Mouse (Mus musculus) MEL (cell line): ENCODE results near the gene AB124611. TPM values are rescaled to one million over a fixed set of nuclear protein-coding genes. Genes with fewer than 3 reads are reported as not detected.

Experiments
- DNase-seq: peaks from one replicate; pipeline ENCODE4 v3.0.0; 2011; ENCODE audit warnings: low read depth, low spot score
- H3K27ac ChIP-seq: 2 replicates; pipeline ENCODE4 v1.5.1; 2012; ENCODE audit warnings: low read depth, mild to moderate bottlenecking, control low read depth, low read length, moderate library complexity; ENCODE audit not compliant: control insufficient read depth
- H3K27me3 ChIP-seq, 2 experiments: fragments of 150-350 bp in 1 of 2; sonication (generic) in 1 of 2; 2 replicates each; pipeline ENCODE4 v1.6.1; 2012; ENCODE audit warnings: low read length in 2 of 2, mild to moderate bottlenecking in 2 of 2, improper control_type of control experiment in 1 of 2, moderate library complexity in 1 of 2; ENCODE audit not compliant: insufficient read depth in 2 of 2, control insufficient read depth in 1 of 2
- H3K36me3 ChIP-seq, 2 experiments: 2 replicates each; pipeline ENCODE4 v1.6.1; 2012 to 2014; ENCODE audit warnings: low read length in 2 of 2, improper control_type of control experiment in 1 of 2, inconsistent platforms in 1 of 2, mild to moderate bottlenecking in 1 of 2; ENCODE audit not compliant: insufficient read depth in 2 of 2, control insufficient read depth in 1 of 2
- H3K4me1 ChIP-seq, 2 experiments: fragments of 150-350 bp in 1 of 2; sonication (generic) in 1 of 2; 2 replicates each; pipeline ENCODE4 v1.6.1; 2012; ENCODE audit warnings: low read length in 2 of 2, improper control_type of control experiment in 1 of 2, mild to moderate bottlenecking in 1 of 2; ENCODE audit not compliant: insufficient read depth in 2 of 2, control insufficient read depth in 1 of 2
- H3K4me3 ChIP-seq, 2 experiments: fragments of 150-350 bp in 1 of 2; sonication (generic) in 1 of 2; 2 replicates each; pipeline ENCODE4 v1.5.1; 2012; ENCODE audit warnings: low read depth in 2 of 2, low read length in 2 of 2, mild to moderate bottlenecking in 2 of 2, moderate library complexity in 2 of 2, control low read depth in 1 of 2, improper control_type of control experiment in 1 of 2; ENCODE audit not compliant: control insufficient read depth in 1 of 2, insufficient read depth in 1 of 2
- H3K79me2 ChIP-seq: 2 replicates; pipeline ENCODE4 v1.6.1; 2012; ENCODE audit warnings: mild to moderate bottlenecking, low read length, moderate library complexity; ENCODE audit not compliant: control insufficient read depth, poor library complexity, insufficient read depth
- H3K9ac ChIP-seq: 2 replicates; pipeline ENCODE4 v1.6.1; 2012; ENCODE audit warnings: low read depth, mild to moderate bottlenecking, control low read depth, low read length, moderate library complexity; ENCODE audit not compliant: control insufficient read depth, poor library complexity, severe bottlenecking
- H3K9me3 ChIP-seq: fragments of 150-350 bp; sonication (generic); replicated peaks from 2 replicates; pipeline ENCODE4 v1.6.1; 2012; ENCODE audit warnings: mild to moderate bottlenecking, low read length, improper control_type of control experiment, moderate library complexity; ENCODE audit not compliant: insufficient read depth
- BHLHE40 ChIP-seq: IDR thresholded peaks from 2 replicates; pipeline ENCODE4 v1.6.1; 2012; ENCODE audit warnings: low read depth, mild to moderate bottlenecking, inconsistent platforms, low read length, improper control_type of control experiment, borderline replicate concordance
- ELF1 ChIP-seq: IDR thresholded peaks from 2 replicates; pipeline ENCODE4 v1.6.1; 2014; ENCODE audit warnings: low read depth, mild to moderate bottlenecking, inconsistent platforms, low read length, improper control_type of control experiment, moderate library complexity
- EP300 ChIP-seq, 2 experiments: IDR thresholded peaks; 2 replicates each; pipeline ENCODE4 v1.6.1; 2011; ENCODE audit warnings: improper control_type of control experiment in 2 of 2, low read length in 2 of 2, low read depth in 1 of 2, mild to moderate bottlenecking in 1 of 2
- ETS1 ChIP-seq: IDR thresholded peaks from 2 replicates; pipeline ENCODE4 v1.6.1; 2012; ENCODE audit warnings: low read depth, mild to moderate bottlenecking, inconsistent platforms, low read length, improper control_type of control experiment, moderate library complexity
- GABPA ChIP-seq: IDR thresholded peaks from 2 replicates; pipeline ENCODE4 v1.6.1; 2012; ENCODE audit warnings: low read depth, mild to moderate bottlenecking, inconsistent platforms, low read length, improper control_type of control experiment, moderate library complexity
- GATA1 ChIP-seq: IDR thresholded peaks from 2 replicates; pipeline ENCODE4 v1.6.1; 2011; ENCODE audit warnings: low read depth, low read length, improper control_type of control experiment
- HCFC1 ChIP-seq: IDR thresholded peaks from 2 replicates; pipeline ENCODE4 v1.6.1; 2012; ENCODE audit warnings: low read depth, mild to moderate bottlenecking, inconsistent platforms, low read length, improper control_type of control experiment, moderate library complexity
- MAFK ChIP-seq: IDR thresholded peaks from 2 replicates; pipeline ENCODE4 v1.6.1; 2011; ENCODE audit warnings: low read depth, mild to moderate bottlenecking, low read length, improper control_type of control experiment, borderline replicate concordance
- MEF2A ChIP-seq: IDR thresholded peaks from 2 replicates; pipeline ENCODE4 v1.6.1; 2014; ENCODE audit warnings: low read depth, mild to moderate bottlenecking, inconsistent platforms, low read length, improper control_type of control experiment; ENCODE audit not compliant: poor library complexity, insufficient replicate concordance, severe bottlenecking; ENCODE audit errors: extremely low read depth
- MXI1 ChIP-seq: IDR thresholded peaks from 2 replicates; pipeline ENCODE4 v1.6.1; 2011; ENCODE audit warnings: mild to moderate bottlenecking, low read depth, low read length, improper control_type of control experiment
- NELFE ChIP-seq: IDR thresholded peaks from 2 replicates; pipeline ENCODE4 v1.6.1; 2011; ENCODE audit warnings: low read depth, low read length, improper control_type of control experiment
- NRF1 ChIP-seq: IDR thresholded peaks from 2 replicates; pipeline ENCODE4 v1.6.1; 2014; ENCODE audit warnings: low read depth, mild to moderate bottlenecking, inconsistent platforms, low read length, improper control_type of control experiment, moderate library complexity; ENCODE audit not compliant: poor library complexity, insufficient read depth, severe bottlenecking
- POLR2AphosphoS2 ChIP-seq: IDR thresholded peaks from 2 replicates; pipeline ENCODE4 v1.6.1; 2011; ENCODE audit warnings: low read length, improper control_type of control experiment
- RCOR1 ChIP-seq: IDR thresholded peaks from 2 replicates; pipeline ENCODE4 v1.6.1; 2012; ENCODE audit warnings: low read depth, mild to moderate bottlenecking, inconsistent platforms, low read length, improper control_type of control experiment
- SIN3A ChIP-seq: IDR thresholded peaks from 2 replicates; pipeline ENCODE4 v1.6.1; 2012; ENCODE audit warnings: low read length, improper control_type of control experiment, inconsistent platforms
- SMC3 ChIP-seq: IDR thresholded peaks from 2 replicates; pipeline ENCODE4 v1.6.1; 2011; ENCODE audit warnings: low read depth, low read length, improper control_type of control experiment
- TAL1 ChIP-seq: IDR thresholded peaks from 2 replicates; pipeline ENCODE4 v1.6.1; 2012; ENCODE audit warnings: mild to moderate bottlenecking, inconsistent platforms, low read length, moderate library complexity, mixed read lengths
- TCF12 ChIP-seq: IDR thresholded peaks from 2 replicates; pipeline ENCODE4 v1.6.1; 2014; ENCODE audit warnings: low read depth, mild to moderate bottlenecking, inconsistent platforms, low read length, improper control_type of control experiment, moderate library complexity
- UBTF ChIP-seq: IDR thresholded peaks from 2 replicates; pipeline ENCODE4 v1.6.1; 2012; ENCODE audit warnings: low read depth, mild to moderate bottlenecking, inconsistent platforms, low read length, improper control_type of control experiment, moderate library complexity, borderline replicate concordance; ENCODE audit not compliant: insufficient read depth
- USF1 ChIP-seq: IDR thresholded peaks from 2 replicates; pipeline ENCODE4 v1.6.1; 2014; ENCODE audit warnings: low read depth, mild to moderate bottlenecking, inconsistent platforms, low read length, improper control_type of control experiment, moderate library complexity
- ZMIZ1 ChIP-seq: IDR thresholded peaks from 2 replicates; pipeline ENCODE4 v1.6.1; 2012; ENCODE audit warnings: low read depth, mild to moderate bottlenecking, inconsistent platforms, low read length, improper control_type of control experiment, moderate library complexity
- polyA plus RNA-seq, 2 experiments: library from polyadenylated mRNA; stranded (reverse) in 1 of 2; unstranded in 1 of 2; fragments of >175 nt in 1 of 2; fragments of >200 nt in 1 of 2; gene quantifications; 2 replicates each; pipeline versions ENCODE4 v1.2.1 to v1.2.4; 2012; ENCODE audit warnings: low replicate concordance in 2 of 2, low read depth in 1 of 2; ENCODE audit not compliant: insufficient read length in 2 of 2, insufficient read depth in 1 of 2, missing spikeins in 1 of 2
- total RNA-seq: library from RNA; depleted of rRNA; stranded (reverse); fragments of 300-350 nt; gene quantifications from 2 replicates; pipeline ENCODE4 v1.2.3, GENCODE M21; 2012

Gene AB124611
- total and polyA plus RNA-seq, 3 experiments = 55.2 to 58.7 TPM; not detected in 1

- TF ChIP-seq GABPA (no peak), UBTF (0 out of 2 replicates have a peak, but pooled peaks have one; percentile 27)
These were observed 1.9 kb downstream of the AB124611 start (continued) for GRCm38 (mm10) chr9:21527917-21528324.

GRCm38 (mm10) chr9:21536501-21536900 lies 10.5 kb downstream of the AB124611 start:
- Histone ChIP-seq H3K4me1 (peaks cover 7 to 30% of the 10 kb centered on the region in 2 experiments), H3K27me3 (no peaks in the 10 kb centered on the region), H3K27ac (no peak overlapping the region), H3K79me2 (no peaks in the 10 kb centered on the region), H3K9me3 (no peaks in the 10 kb centered on the region), H3K9ac (no peak overlapping the region), H3K36me3 (peaks cover 0 to 16% of the 10 kb centered on the region in 2 experiments; a peak in 2 of 4 replicates), H3K4me3 (no peak overlapping the region)
- DNase-seq = peak; percentile 74
- TF ChIP-seq ZMIZ1 (no peak), GATA1 (peak; percentile 89), MXI1 (0 out of 2 replicates have a peak, but pooled peaks have one; percentile 24), MAFK (peak; percentile 50; the same call in 1 of the 2 replicates), ELF1 (0 out of 2 replicates have a peak, but pooled peaks have one; percentile 40), USF1 (no peak), TAL1 (peak; percentile 58), NRF1 (peak; percentile 41; the same call in 1 of the 2 replicates), SIN3A (peak; percentile 48), ETS1 (peak; percentile 54; the same call in 1 of the 2 replicates), HCFC1 (peak; percentile 15; the same call in 1 of the 2 replicates), RCOR1 (peak; percentile 98), SMC3 (no peak), POLR2AphosphoS2 (no peak), BHLHE40 (peak; percentile 35; the same call in 1 of the 2 replicates), TCF12 (peak; percentile 68), EP300 (IDR thresholded peaks at IDR 0.05; ENCODE audit: low read depth in 1 of 2, low read length in 2 of 2) (peak; percentile 70 to 78), NELFE (0 out of 2 replicates have a peak, but pooled peaks have one; percentile 20), MEF2A (no peak), GABPA (peak; percentile 28; the same call in 1 of the 2 replicates)
